Mouse (Mus musculus): Measurements from ENCODE around the gene Gcc2. TPM values are rescaled to one million over a fixed set of nuclear protein-coding genes. Genes with fewer than 3 reads are reported as not detected.

The Gcc2 gene
- polyA plus RNA-seq (2014; fragmentation: Nextera tagmentation; extraction: Ambion mirVana) = 45.7 and 48.0 TPM in 2 replicates

GRCm38 (mm10) chr10:58255213-58255892, at the start of gene Gcc2:
Gcc2 (plus strand) TSS chr10:58255497.
- under 1% methylated on average over 54 of the region's 58 CpGs for WGBS
- H3K4me1 ChIP-seq (replicated peaks; ENCODE audit: control insufficient read depth, insufficient read depth, low read length) = no peaks in the 10 kb centered on the region; the same call in 1 of the 2 replicates
- H3K9me3 ChIP-seq (ENCODE audit: control insufficient read depth, low read length) = no peaks in the 10 kb centered on the region
- ATAC-seq (replicated peaks; ENCODE audit: low FRiP score) (peak; percentile 98), DNase-seq (ENCODE audit: low spot score) (peak; percentile 95)
- peak within 1 kb of the TSS; percentile 41 for H3K4me2 ChIP-seq (ENCODE audit: low read depth, low read length, severe bottlenecking)
- H3K4me3 ChIP-seq (ENCODE audit: low read depth, low read length) = peak within 1 kb of the TSS; percentile 74
- H3K9ac ChIP-seq (ENCODE audit: low read length) = peak within 1 kb of the TSS; percentile 78
- H3K27me3 ChIP-seq (ENCODE audit: control insufficient read depth, insufficient read depth, low read length) = no peaks in the 10 kb centered on the region
- peak within 1 kb of the TSS; percentile 7; the same call in 1 of the 2 replicates for H3K27ac ChIP-seq (ENCODE audit: low read depth, low read length)
- H3K36me3 ChIP-seq (ENCODE audit: control insufficient read depth, insufficient read depth, low read length) = no peaks in the 10 kb centered on the region; the same call in 1 of the 2 replicates

- Histone ChIP-seq H3K9me3 (ENCODE audit: control insufficient read depth, low read length) (peaks cover 3% of the 10 kb centered on the region; the same call in 1 of the 2 replicates), H3K36me3 (ENCODE audit: control insufficient read depth, insufficient read depth, low read length) (no peaks in the 10 kb centered on the region), H3K27ac (ENCODE audit: low read depth, low read length) (no peak overlapping the region), H3K4me2 (ENCODE audit: low read depth, low read length, severe bottlenecking) (no peak overlapping the region), H3K9ac (ENCODE audit: low read length) (no peak overlapping the region), H3K27me3 (ENCODE audit: control insufficient read depth, insufficient read depth, low read length) (no peaks in the 10 kb centered on the region), H3K4me3 (ENCODE audit: low read depth, low read length) (no peak overlapping the region), H3K4me1 (replicated peaks; ENCODE audit: control insufficient read depth, insufficient read depth, low read length) (no peaks in the 10 kb centered on the region)
- no peak for DNase-seq (ENCODE audit: low spot score)
- 36% methylated on average over 1 of the region's 1 CpGs for WGBS
- no peak for ATAC-seq (replicated peaks; ENCODE audit: low FRiP score)
Observed at GRCm38 (mm10) chr10:58205986-58206385, 49.3 kb upstream of the Gcc2 start.

- 87% methylated on average over 4 of the region's 4 CpGs for WGBS
- Histone ChIP-seq H3K27ac (ENCODE audit: low read depth, low read length) (no peak overlapping the region), H3K9ac (ENCODE audit: low read length) (no peak overlapping the region), H3K36me3 (ENCODE audit: control insufficient read depth, insufficient read depth, low read length) (no peaks in the 10 kb centered on the region), H3K4me2 (ENCODE audit: low read depth, low read length, severe bottlenecking) (no peak overlapping the region), H3K4me3 (ENCODE audit: low read depth, low read length) (no peak overlapping the region), H3K9me3 (ENCODE audit: control insufficient read depth, low read length) (peaks cover 3% of the 10 kb centered on the region; the same call in 1 of the 2 replicates), H3K4me1 (replicated peaks; ENCODE audit: control insufficient read depth, insufficient read depth, low read length) (no peaks in the 10 kb centered on the region), H3K27me3 (ENCODE audit: control insufficient read depth, insufficient read depth, low read length) (no peaks in the 10 kb centered on the region)
- ATAC-seq (replicated peaks; ENCODE audit: low FRiP score) = no peak
- DNase-seq (ENCODE audit: low spot score) = no peak
Observed at GRCm38 (mm10) chr10:58206639-58207404, 48.5 kb upstream of the Gcc2 start.

GRCm38 (mm10) chr10:58209710-58210467, 45.4 kb upstream of the Gcc2 start:
- H3K27ac ChIP-seq (ENCODE audit: low read depth, low read length) = no peak overlapping the region
- H3K4me3 ChIP-seq (ENCODE audit: low read depth, low read length) = no peak overlapping the region
- ATAC-seq (replicated peaks; ENCODE audit: low FRiP score) (no peak), DNase-seq (ENCODE audit: low spot score) (no peak)
- H3K36me3 ChIP-seq (ENCODE audit: control insufficient read depth, insufficient read depth, low read length) = no peaks in the 10 kb centered on the region
- no peaks in the 10 kb centered on the region for H3K4me1 ChIP-seq (replicated peaks; ENCODE audit: control insufficient read depth, insufficient read depth, low read length)
- no peak overlapping the region for H3K4me2 ChIP-seq (ENCODE audit: low read depth, low read length, severe bottlenecking)
- H3K9me3 ChIP-seq (ENCODE audit: control insufficient read depth, low read length) = peaks cover 3% of the 10 kb centered on the region; the same call in 1 of the 2 replicates
- 72% methylated on average over 2 of the region's 2 CpGs for WGBS
- H3K27me3 ChIP-seq (ENCODE audit: control insufficient read depth, insufficient read depth, low read length) = no peaks in the 10 kb centered on the region
- H3K9ac ChIP-seq (ENCODE audit: low read length) = no peak overlapping the region

GRCm38 (mm10) chr10:58210514-58210913, 44.8 kb upstream of the Gcc2 start:
- ATAC-seq (replicated peaks; ENCODE audit: low FRiP score) (no peak), DNase-seq (ENCODE audit: low spot score) (no peak)
- Histone ChIP-seq H3K4me3 (ENCODE audit: low read depth, low read length) (no peak overlapping the region), H3K27ac (ENCODE audit: low read depth, low read length) (no peak overlapping the region), H3K4me1 (replicated peaks; ENCODE audit: control insufficient read depth, insufficient read depth, low read length) (no peaks in the 10 kb centered on the region), H3K27me3 (ENCODE audit: control insufficient read depth, insufficient read depth, low read length) (no peaks in the 10 kb centered on the region), H3K9me3 (ENCODE audit: control insufficient read depth, low read length) (peaks cover 3% of the 10 kb centered on the region; the same call in 1 of the 2 replicates), H3K9ac (ENCODE audit: low read length) (no peak overlapping the region), H3K4me2 (ENCODE audit: low read depth, low read length, severe bottlenecking) (no peak overlapping the region), H3K36me3 (ENCODE audit: control insufficient read depth, insufficient read depth, low read length) (no peaks in the 10 kb centered on the region)
- WGBS = 67% methylated on average over 1 of the region's 1 CpGs

- ATAC-seq (replicated peaks; ENCODE audit: low FRiP score) (no peak), DNase-seq (ENCODE audit: low spot score) (no peak)
- H3K9ac ChIP-seq (ENCODE audit: low read length) = no peak overlapping the region
- H3K36me3 ChIP-seq (ENCODE audit: control insufficient read depth, insufficient read depth, low read length) = no peaks in the 10 kb centered on the region
- H3K9me3 ChIP-seq (ENCODE audit: control insufficient read depth, low read length) = no peaks in the 10 kb centered on the region; the same call in 1 of the 2 replicates
- H3K4me1 ChIP-seq (replicated peaks; ENCODE audit: control insufficient read depth, insufficient read depth, low read length) = no peaks in the 10 kb centered on the region
- H3K4me2 ChIP-seq (ENCODE audit: low read depth, low read length, severe bottlenecking) = no peak overlapping the region
- no peak overlapping the region for H3K27ac ChIP-seq (ENCODE audit: low read depth, low read length)
- WGBS = 90% methylated on average over 2 of the region's 2 CpGs
- no peak overlapping the region for H3K4me3 ChIP-seq (ENCODE audit: low read depth, low read length)
- H3K27me3 ChIP-seq (ENCODE audit: control insufficient read depth, insufficient read depth, low read length) = no peaks in the 10 kb centered on the region
Observed at GRCm38 (mm10) chr10:58211213-58211612, 44.1 kb upstream of the Gcc2 start.

- no peaks in the 10 kb centered on the region for H3K36me3 ChIP-seq (ENCODE audit: control insufficient read depth, insufficient read depth, low read length)
- no peak overlapping the region for H3K9ac ChIP-seq (ENCODE audit: low read length)
- H3K4me3 ChIP-seq (ENCODE audit: low read depth, low read length) = no peak overlapping the region
- H3K27ac ChIP-seq (ENCODE audit: low read depth, low read length) = no peak overlapping the region
- H3K4me1 ChIP-seq (replicated peaks; ENCODE audit: control insufficient read depth, insufficient read depth, low read length) = no peaks in the 10 kb centered on the region
- no peak for DNase-seq (ENCODE audit: low spot score)
- no peak overlapping the region for H3K4me2 ChIP-seq (ENCODE audit: low read depth, low read length, severe bottlenecking)
- H3K9me3 ChIP-seq (ENCODE audit: control insufficient read depth, low read length) = no peaks in the 10 kb centered on the region; the same call in 1 of the 2 replicates
- 75% methylated on average over 7 of the region's 7 CpGs for WGBS
- no peaks in the 10 kb centered on the region for H3K27me3 ChIP-seq (ENCODE audit: control insufficient read depth, insufficient read depth, low read length)
- ATAC-seq (replicated peaks; ENCODE audit: low FRiP score) = no peak
Observed at GRCm38 (mm10) chr10:58212230-58212629, 43.1 kb upstream of the Gcc2 start.

- no peak overlapping the region for H3K4me2 ChIP-seq (ENCODE audit: low read depth, low read length, severe bottlenecking)
- H3K9ac ChIP-seq (ENCODE audit: low read length) = no peak overlapping the region
- H3K36me3 ChIP-seq (ENCODE audit: control insufficient read depth, insufficient read depth, low read length) = no peaks in the 10 kb centered on the region
- DNase-seq (ENCODE audit: low spot score) (no peak), ATAC-seq (replicated peaks; ENCODE audit: low FRiP score) (no peak)
- no peaks in the 10 kb centered on the region for H3K4me1 ChIP-seq (replicated peaks; ENCODE audit: control insufficient read depth, insufficient read depth, low read length)
- H3K9me3 ChIP-seq (ENCODE audit: control insufficient read depth, low read length) = no peaks in the 10 kb centered on the region
- H3K27me3 ChIP-seq (ENCODE audit: control insufficient read depth, insufficient read depth, low read length) = no peaks in the 10 kb centered on the region
- H3K4me3 ChIP-seq (ENCODE audit: low read depth, low read length) = no peak overlapping the region
- H3K27ac ChIP-seq (ENCODE audit: low read depth, low read length) = no peak overlapping the region
Observed at GRCm38 (mm10) chr10:58214497-58214896, 40.8 kb upstream of the Gcc2 start.

Measured in forebrain, embryonic 11.5 days (tissue).